Mouse (Mus musculus): ENCODE measurements around the gene Per1.

GRCm38 (mm10) chr11:69123056-69123692, 28.2 kb downstream of the Per1 start:
- no peak for TF ChIP-seq CTCF (IDR thresholded peaks at IDR 0.05; ENCODE audit: borderline replicate concordance, extremely low read depth, insufficient read depth, insufficient read length)
- TF ChIP-seq POLR2A (IDR thresholded peaks at IDR 0.05; ENCODE audit: borderline replicate concordance, extremely low read depth, insufficient read depth, insufficient read length, poor library complexity, severe bottlenecking) = no peak

Measured in brain, embryonic 14.5 days (tissue).